20 mouse cellular contexts compared by ENCODE assay signal in the genomic region with DNA sequence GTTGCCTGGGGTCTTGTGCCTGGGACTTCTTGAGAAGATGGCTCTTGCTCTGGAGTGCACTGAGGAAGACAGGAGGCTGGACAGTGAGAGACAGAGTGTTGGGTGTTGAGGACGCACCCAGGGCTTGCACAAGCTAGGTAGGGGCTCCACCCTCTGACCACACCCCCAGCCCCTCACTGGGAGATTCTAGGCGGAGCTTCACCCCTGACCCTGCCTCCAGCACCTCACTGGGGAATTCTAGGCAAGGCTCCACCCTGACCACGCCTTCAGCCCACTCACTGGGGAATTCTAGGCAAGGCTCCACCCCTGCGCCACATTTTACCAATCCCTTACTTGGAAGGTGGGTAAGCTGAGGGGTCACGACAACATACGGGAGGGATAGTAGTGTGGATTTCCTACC. TPM values are rescaled to one million over a fixed set of nuclear protein-coding genes. Genes with fewer than 3 reads are reported as not detected.
A peak's percentile ranks its signal among the peaks of the same experiment; 100 is the strongest.
DNase-seq lines count a peak whose midpoint lies in the region; ATAC-seq lines count a peak whose summit lies in the region.
"Had no signal": no experiment of that assay in that cellular context is flagged by ENCODE, and none has a peak within 500 bp of the region (broad histone marks: within the 10 kb centered on the region; RNA-seq: fewer than 3 reads in every experiment).

No protein-coding gene starts in this region.

- intact Hi-C loops in heart, postnatal 36 days (cut with DNase I): no loop called here

- no peak overlapping the region for H3K27ac ChIP-seq in heart, embryonic 13.5 days (replicated peaks)
- H3K27ac ChIP-seq in liver, embryonic 12.5 days: no peak overlapping the region
- H3K27ac ChIP-seq: embryonic facial prominence, embryonic 15.5 days; forebrain, embryonic 12.5 days; kidney, embryonic 15.5 days; stomach, embryonic 15.5 days had no signal

- no peak for ATAC-seq in heart, embryonic 13.5 days (ENCODE audit: extremely low read depth, insufficient number of reproducible peaks, low FRiP score, low TSS enrichment)
- ATAC-seq in liver, embryonic 12.5 days: peak; percentile 70
- ATAC-seq: inflammation-experienced regulatory T-cells, adult 6 months had no signal

- 0 out of 2 replicates have a peak overlapping the region, but pooled peaks have one; percentile 11 for H3K4me2 ChIP-seq in heart, embryonic 13.5 days
- H3K4me2 ChIP-seq in liver, embryonic 12.5 days: peak overlapping the region; percentile 43
- H3K4me2 ChIP-seq: embryonic facial prominence, embryonic 15.5 days; forebrain, embryonic 12.5 days; kidney, embryonic 15.5 days; stomach, embryonic 15.5 days had no signal

- peaks cover 59% of the 10 kb centered on the region for H3K27me3 ChIP-seq in heart, embryonic 13.5 days (replicated peaks)
- H3K27me3 ChIP-seq in liver, embryonic 12.5 days (replicated peaks): peaks cover 53% of the 10 kb centered on the region

- no peak for DNase-seq in heart, postnatal 36 days
- peak; percentile 94 for DNase-seq in ES-CJ7 (ENCODE audit: low read depth, low spot score)
- DNase-seq in c-Kit-positive CD71-positive TER-119-positive erythroid progenitor cells, embryonic 14.5 days (ENCODE audit: low spot score): peak; percentile 49
- DNase-seq in urinary bladder, postnatal 4 days (ENCODE audit: low spot score in 2 of 2): no peak
- no peak for DNase-seq in gastrocnemius, postnatal 25 days
- no peak for DNase-seq in gastrocnemius, adult 8-10 months (ENCODE audit: low spot score in 2 of 2)
- DNase-seq: cerebellum, postnatal 25 days; spleen, adult 18-20 months had no signal

- peaks cover 11% of the 10 kb centered on the region for H3K4me1 ChIP-seq in heart, embryonic 13.5 days
- peaks cover 72% of the 10 kb centered on the region for H3K4me1 ChIP-seq in liver, embryonic 12.5 days
- H3K4me1 ChIP-seq: forebrain, embryonic 12.5 days had no signal

- H3K9me3 ChIP-seq in heart, embryonic 13.5 days: peaks cover 2% of the 10 kb centered on the region; the same call in 1 of the 2 replicates
- H3K9me3 ChIP-seq in liver, embryonic 12.5 days (replicated peaks): no peaks in the 10 kb centered on the region
- H3K9me3 ChIP-seq: embryonic facial prominence, embryonic 15.5 days; forebrain, embryonic 12.5 days; kidney, embryonic 15.5 days; stomach, embryonic 15.5 days had no signal

- H3K36me3 ChIP-seq in heart, embryonic 13.5 days: no peaks in the 10 kb centered on the region
- no peaks in the 10 kb centered on the region for H3K36me3 ChIP-seq in liver, embryonic 12.5 days
- H3K36me3 ChIP-seq: embryonic facial prominence, embryonic 15.5 days; forebrain, embryonic 12.5 days; kidney, embryonic 15.5 days; stomach, embryonic 15.5 days had no signal

- 7% methylated on average over 6 of the region's 6 CpGs for WGBS in heart, embryonic 13.5 days
- 5% methylated on average over 6 of the region's 6 CpGs for WGBS in liver, embryonic 12.5 days (ENCODE audit: insufficient replicate concordance)

- H3K9ac ChIP-seq in heart, embryonic 13.5 days: no peak overlapping the region
- H3K9ac ChIP-seq in liver, embryonic 12.5 days: no peak overlapping the region
- H3K9ac ChIP-seq: embryonic facial prominence, embryonic 15.5 days; forebrain, embryonic 12.5 days; kidney, embryonic 15.5 days; stomach, embryonic 15.5 days had no signal

- H3K4me3 ChIP-seq in heart, embryonic 13.5 days: no peak overlapping the region
- no peak overlapping the region for H3K4me3 ChIP-seq in liver, embryonic 12.5 days
- H3K4me3 ChIP-seq: embryonic facial prominence, embryonic 15.5 days; forebrain, embryonic 12.5 days; kidney, embryonic 15.5 days; stomach, embryonic 15.5 days had no signal

RNA-seq across cellular contexts. Expression of gene Tcf3, which starts 17.2 kb away (rescaled TPM):
- 55.9 and 57.6 TPM in 2 replicates for polyA plus RNA-seq in heart, embryonic 13.5 days (2015; fragmentation: Nextera tagmentation; extraction: Ambion mirVana)
- total RNA-seq in heart, postnatal 36 days (2021): 10 to 100 TPM; 17.9 to 20.9 TPM
- 110 and 115 TPM in 2 replicates for polyA plus RNA-seq in liver, embryonic 12.5 days (2016; fragmentation: Nextera tagmentation; extraction: Ambion mirVana)
- 10 to 100 TPM; 11.1 to 13.8 TPM for total RNA-seq in gastrocnemius, postnatal 25 days (2021)
- 10 to 100 TPM in 3 of 4 experiments, 1 to 10 TPM in 1; 9.9 to 13.1 (median 10.8) TPM for total RNA-seq in gastrocnemius, adult 8-10 months (2022)

RNA-seq across cellular contexts. Expression of gene Uqcr11, which starts 44.0 kb away (rescaled TPM):
- 1,246 and 1,505 TPM in 2 replicates for polyA plus RNA-seq in heart, embryonic 13.5 days (2015; fragmentation: Nextera tagmentation; extraction: Ambion mirVana)
- total RNA-seq in heart, postnatal 36 days (2021): 1,000 to 10,000 TPM; 1,920 to 2,020 TPM
- polyA plus RNA-seq in liver, embryonic 12.5 days (2016; fragmentation: Nextera tagmentation; extraction: Ambion mirVana): 594 and 628 TPM in 2 replicates
- 100 to 1,000 TPM; 913 to 952 TPM for total RNA-seq in gastrocnemius, postnatal 25 days (2021)
- 100 to 1,000 TPM; 691 to 868 (median 797) TPM for total RNA-seq in gastrocnemius, adult 8-10 months (2022)

RNA-seq across cellular contexts. Expression of gene Onecut3, which starts 44.0 kb away (rescaled TPM):
- not detected in 2 replicates for polyA plus RNA-seq in heart, embryonic 13.5 days (2015; fragmentation: Nextera tagmentation; extraction: Ambion mirVana)
- total RNA-seq in heart, postnatal 36 days (2021): not detected
- 0.29 and 0.33 TPM in 2 replicates for polyA plus RNA-seq in liver, embryonic 12.5 days (2016; fragmentation: Nextera tagmentation; extraction: Ambion mirVana)
- not detected for total RNA-seq in gastrocnemius, postnatal 25 days (2021)
- not detected for total RNA-seq in gastrocnemius, adult 8-10 months (2022)
- total RNA-seq: adrenal gland, postnatal 4 days; left cerebral cortex, postnatal 10 days; megakaryocyte-erythroid progenitor cell, adult 5-6 weeks had no signal
- polyA plus RNA-seq: C2C12; embryonic facial prominence, embryonic 15.5 days; inflammation-experienced regulatory T-cells, adult 6 months; kidney, embryonic 15.5 days; lung, embryonic 16.5 days had no signal

RNA-seq across cellular contexts. Expression of gene Mbd3, which starts 51.2 kb away (rescaled TPM):
- 170 and 182 TPM in 2 replicates for polyA plus RNA-seq in heart, embryonic 13.5 days (2015; fragmentation: Nextera tagmentation; extraction: Ambion mirVana)
- 10 to 100 TPM; 82.1 to 82.2 TPM for total RNA-seq in heart, postnatal 36 days (2021)
- polyA plus RNA-seq in liver, embryonic 12.5 days (2016; fragmentation: Nextera tagmentation; extraction: Ambion mirVana): 134 and 140 TPM in 2 replicates
- total RNA-seq in gastrocnemius, postnatal 25 days (2021): 10 to 100 TPM; 78.7 to 93.6 TPM
- 100 to 1,000 TPM; 120 to 138 (median 131) TPM for total RNA-seq in gastrocnemius, adult 8-10 months (2022)

Comparison
In these comparisons a context has a peak if more than half of its experiments do, and no peak if none do; other contexts are left out.
1. DNase-seq: peak in ES-CJ7 (single experiment) and c-Kit-positive CD71-positive TER-119-positive erythroid progenitor cells, embryonic 14.5 days (single experiment); none in heart, postnatal 36 days (0 of 2), urinary bladder, postnatal 4 days (0 of 2), gastrocnemius, postnatal 25 days (single experiment) and gastrocnemius, adult 8-10 months (0 of 2).